Mouse (Mus musculus) heart, postnatal 14 days (tissue): ENCODE data around the gene Tor1b. TPM values are rescaled to one million over a fixed set of nuclear protein-coding genes. Genes with fewer than 3 reads are reported as not detected.
"Not testable (repeated sequence)": the region's sequence is repeated elsewhere in the genome, so short reads cannot be mapped to it uniquely, and the experiment has no call there.

Experiments used
- DNase-seq, 2 experiments: peaks; one replicate each; pipeline ENCODE4 v3.0.0; 2021 to 2022
- intact Hi-C: fragments of 180-260 bp; cut with DNase I; formaldehyde crosslinking; loops from one replicate; pipeline ENCODE4 v1.15.1; 2025
- long read RNA-seq, 2 experiments: library from polyadenylated mRNA; stranded (forward); transcript quantifications; one replicate each; pipeline ENCODE4 v2.0.0; 2021
- total RNA-seq, 2 experiments: library from RNA; stranded (reverse); gene quantifications; 2 replicates each; pipeline ENCODE4 v1.2.3; 2021

The Tor1b gene
- 10 to 100 TPM; 25.0 to 26.1 TPM for total RNA-seq
- long read RNA-seq, experiment 1, transcript Tor1b-201 (5 exons, 3,039 nt), result major isoform, 8 of 19 reads
- long read RNA-seq, experiment 1, partial matches to known transcripts, result 2 of 19 reads
- long read RNA-seq, experiment 1, other reads (novel, unspliced or antisense), result 7 of 19 reads
- long read RNA-seq, experiment 2, transcript Tor1b-201 (5 exons, 3,039 nt), result major isoform, 11 of 15 reads
- long read RNA-seq, experiment 2, partial matches to known transcripts, result 1 of 15 reads
- long read RNA-seq, experiment 2, other reads (novel, unspliced or antisense), result 3 of 15 reads

GRCm38 (mm10) chr2:30952824-30953490 lies at the start of gene Tor1b:
TSS of gene Tor1b (plus strand) at chr2:30952959.
- intact Hi-C loops, result no loop called here

GRCm38 (mm10) chr2:30904231-30904630 lies 48.5 kb upstream of the Tor1b start:
- intact Hi-C loops, result no loop called here

More at GRCm38 (mm10) chr2:30952824-30953490, at the start of gene Tor1b:
- DNase-seq, result peak; percentile 80 to 86

GRCm38 (mm10) chr2:30904991-30905390 lies 47.8 kb upstream of the Tor1b start:
- intact Hi-C loops, result no loop called here
- DNase-seq, result no peak

More at GRCm38 (mm10) chr2:30904231-30904630, 48.5 kb upstream of the Tor1b start:
- no peak for DNase-seq

- no peak for DNase-seq
- intact Hi-C loops, result no loop called here
These were observed 46.9 kb upstream of the Tor1b start for GRCm38 (mm10) chr2:30905906-30906305.

GRCm38 (mm10) chr2:30906641-30907040 lies 46.1 kb upstream of the Tor1b start:
- intact Hi-C loops, result no loop called here
- no peak for DNase-seq

- intact Hi-C loops, result no loop called here
- DNase-seq, result peak; percentile 77 to 81
These were observed 40.4 kb upstream of the Tor1b start for GRCm38 (mm10) chr2:30912291-30912773.

GRCm38 (mm10) chr2:30913022-30913421 lies 39.7 kb upstream of the Tor1b start:
- DNase-seq, result no peak
- intact Hi-C loops, result no loop called here

- DNase-seq, result no peak
- intact Hi-C loops, result no loop called here
These were observed 37.9 kb upstream of the Tor1b start for GRCm38 (mm10) chr2:30914836-30915235.

GRCm38 (mm10) chr2:30915376-30915775 lies 37.4 kb upstream of the Tor1b start:
- DNase-seq, result no peak
- intact Hi-C loops, result no loop called here

- DNase-seq, intact Hi-C loops: not testable (repeated sequence)
These were observed 36.8 kb upstream of the Tor1b start for GRCm38 (mm10) chr2:30915933-30916332.

GRCm38 (mm10) chr2:30917649-30918048 lies 35.1 kb upstream of the Tor1b start:
- intact Hi-C loops, result no loop called here
- no peak for DNase-seq

GRCm38 (mm10) chr2:30918126-30918525 lies 34.6 kb upstream of the Tor1b start:
- DNase-seq, result no peak
- intact Hi-C loops, result no loop called here

- DNase-seq, result no peak
- intact Hi-C loops, result no loop called here
These were observed 33.9 kb upstream of the Tor1b start for GRCm38 (mm10) chr2:30918780-30919329.

- intact Hi-C loops, result no loop called here
- no peak for DNase-seq
These were observed 32.5 kb upstream of the Tor1b start for GRCm38 (mm10) chr2:30920216-30920615.

- intact Hi-C loops, result no loop called here
- no peak for DNase-seq
These were observed 29.7 kb upstream of the Tor1b start for GRCm38 (mm10) chr2:30923099-30923498.

GRCm38 (mm10) chr2:30925181-30925580 lies 27.6 kb upstream of the Tor1b start:
- no peak for DNase-seq
- intact Hi-C loops, result loop anchor here (5.0 kb wide), 1 partner anchor 128 kb away; no protein-coding TSS in a partner anchor

GRCm38 (mm10) chr2:30926381-30926780 lies 26.4 kb upstream of the Tor1b start:
- no peak for DNase-seq
- intact Hi-C loops, result loop anchor here (5.0 kb wide), 1 partner anchor 129 kb away; no protein-coding TSS in a partner anchor

GRCm38 (mm10) chr2:30927151-30927781 lies 25.5 kb upstream of the Tor1b start:
- DNase-seq, result peak in 1 of 2 experiments; percentile 25
- intact Hi-C loops, result loop anchor here (5.0 kb wide), 1 partner anchor 130 kb away; no protein-coding TSS in a partner anchor

GRCm38 (mm10) chr2:30927844-30928628 lies 24.7 kb upstream of the Tor1b start:
- intact Hi-C loops, result loop anchor here (5.0 kb wide), 1 partner anchor 131 kb away; no protein-coding TSS in a partner anchor
- DNase-seq, result peak; percentile 82 to 92
